9 mouse cellular contexts compared by ENCODE assay signal in genomic region chr16:84955204-84955839, GRCm38 (mm10).
DNase-seq lines count a peak whose midpoint lies in the region; ATAC-seq and TF ChIP-seq lines count a peak whose summit lies in the region.
"Had no signal": no experiment of that assay in that cellular context is flagged by ENCODE, and none has a peak within 500 bp of the region (broad histone marks: within the 10 kb centered on the region; RNA-seq: fewer than 3 reads in every experiment).

No protein-coding gene starts in this region.

- 34% methylated on average over 26 of the region's 26 CpGs for WGBS in hindbrain, embryonic 10.5 days
- 31% methylated on average over 26 of the region's 26 CpGs for WGBS in lung, embryonic 16.5 days

- DNase-seq in ES-E14 (ENCODE audit: low read depth, low spot score) = peak; percentile 79
- peak; percentile 87 for DNase-seq in cerebellum, adult 8-10 months
- DNase-seq in frontal cortex, adult 2 months (ENCODE audit: extremely low spot score in 1 of 2, low spot score in 1 of 2) = peak; percentile 82 to 96
- DNase-seq in hindbrain, embryonic 10.5 days (ENCODE audit: low spot score) = peak; percentile 85
- peak; percentile 88 for DNase-seq in layer of hippocampus, adult 9-10 months (ENCODE audit: low spot score)
- DNase-seq in ovary, postnatal 14 days (ENCODE audit: low spot score) = peak; percentile 84
- DNase-seq in thymus, postnatal 10 days (ENCODE audit: low spot score in 2 of 2) = peak; percentile 31 to 61

- H3K27ac ChIP-seq in ES-E14 (ENCODE audit: insufficient read depth, low read depth, low read length, poor library complexity, severe bottlenecking) = no peak overlapping the region
- no peak overlapping the region for H3K27ac ChIP-seq in hindbrain, embryonic 10.5 days
- H3K27ac ChIP-seq in lung, embryonic 16.5 days (ENCODE audit: low read length) = no peak overlapping the region

- peak; percentile 89 for ATAC-seq in lung, embryonic 16.5 days (ENCODE audit: low read depth)

- H3K4me2 ChIP-seq in lung, embryonic 16.5 days (ENCODE audit: low read depth, low read length) = peak overlapping the region; percentile 38; the same call in 1 of the 2 replicates

- peak overlapping the region; percentile 62; the same call in 1 of the 2 replicates for H3K9ac ChIP-seq in ES-E14 (ENCODE audit: insufficient read depth, low read depth, low read length, poor library complexity, severe bottlenecking)
- no peak overlapping the region for H3K9ac ChIP-seq in lung, embryonic 16.5 days (ENCODE audit: low read length)

- no peaks in the 10 kb centered on the region for H3K9me3 ChIP-seq in ES-E14 (ENCODE audit: control insufficient read depth, insufficient read depth, low read depth, low read length)
- H3K9me3 ChIP-seq in hindbrain, embryonic 10.5 days = no peaks in the 10 kb centered on the region
- no peaks in the 10 kb centered on the region for H3K9me3 ChIP-seq in lung, embryonic 16.5 days (ENCODE audit: control insufficient read depth, low read length)

- peak overlapping the region in 1 of 2 experiments; percentile 49; a peak in 2 of 4 replicates for H3K4me3 ChIP-seq in ES-E14 (ENCODE audit: insufficient read depth in 1 of 2, low read depth in 1 of 2, low read length in 2 of 2, poor library complexity in 1 of 2, severe bottlenecking in 1 of 2)
- no peak overlapping the region for H3K4me3 ChIP-seq in hindbrain, embryonic 10.5 days
- H3K4me3 ChIP-seq in lung, embryonic 16.5 days (ENCODE audit: low read length) = no peak overlapping the region
- H3K4me3 ChIP-seq: megakaryocyte, embryonic 14.5 days had no signal

- H3K36me3 ChIP-seq in ES-E14 (ENCODE audit: control insufficient read depth, insufficient read depth, low read length, poor library complexity, severe bottlenecking) = no peaks in the 10 kb centered on the region
- peaks cover 55% of the 10 kb centered on the region for H3K36me3 ChIP-seq in hindbrain, embryonic 10.5 days
- H3K36me3 ChIP-seq in lung, embryonic 16.5 days (ENCODE audit: control insufficient read depth, insufficient read depth, low read length) = peaks cover 24% of the 10 kb centered on the region

- no peaks in the 10 kb centered on the region for H3K4me1 ChIP-seq in ES-E14 (ENCODE audit: control insufficient read depth in 2 of 2, insufficient read depth in 2 of 2, low read length in 2 of 2, poor library complexity in 1 of 2)
- no peaks in the 10 kb centered on the region for H3K4me1 ChIP-seq in hindbrain, embryonic 10.5 days (replicated peaks)
- no peaks in the 10 kb centered on the region for H3K4me1 ChIP-seq in lung, embryonic 16.5 days (replicated peaks; ENCODE audit: control insufficient read depth, insufficient read depth, low read length)
- H3K4me1 ChIP-seq: megakaryocyte, embryonic 14.5 days had no signal

- in situ Hi-C loops in ES-E14 (cut with MboI; ENCODE audit: low sequenced_read_pairs in 2 of 2, unreplicated experiment in 2 of 2) = no loop called here

- H3K27me3 ChIP-seq in hindbrain, embryonic 10.5 days (ENCODE audit: insufficient read depth, poor library complexity, severe bottlenecking) = no peaks in the 10 kb centered on the region
- no peaks in the 10 kb centered on the region for H3K27me3 ChIP-seq in lung, embryonic 16.5 days (ENCODE audit: control insufficient read depth, insufficient read depth, low read depth, low read length)
- H3K27me3 ChIP-seq: megakaryocyte, embryonic 14.5 days had no signal

TF ChIP-seq in ES-E14, 5 proteins besides CTCF, POLR2A, EP300 and RAD21:
- peak; percentile 79; the same call in 1 of the 2 replicates for TF ChIP-seq ZC3H11A (IDR thresholded peaks at IDR 0.05; ENCODE audit: borderline replicate concordance, low read depth, low read length)
- no peak for TF ChIP-seq ZNF384 (IDR thresholded peaks at IDR 0.05; ENCODE audit: low read depth, low read length)
